Mouse (Mus musculus): ENCODE data around the gene Abhd17b. TPM values are rescaled to one million over a fixed set of nuclear protein-coding genes. Genes with fewer than 3 reads are reported as not detected.
A peak's percentile ranks its signal among the peaks of the same experiment; 100 is the strongest.

Gene Abhd17b
- total RNA-seq, 2 experiments from 2014 or later: 20.0 to 20.3 TPM

GRCm38 (mm10) chr19:21629030-21629429, 24.0 kb upstream of the Abhd17b start:
- TF ChIP-seq CTCF (IDR thresholded peaks at IDR 0.05): no peak
- intact Hi-C loops (cut with DNase I): no loop called here
- no peak for DNase-seq
- Histone ChIP-seq H3K27ac (no peak overlapping the region), H3K4me3 (no peak overlapping the region)

GRCm38 (mm10) chr19:21629501-21629900, 23.5 kb upstream of the Abhd17b start:
- no peak for DNase-seq
- intact Hi-C loops (cut with DNase I): no loop called here
- H3K4me3 ChIP-seq: no peak overlapping the region
- no peak overlapping the region; the same call in 1 of the 2 replicates for H3K27ac ChIP-seq
- no peak for TF ChIP-seq CTCF (IDR thresholded peaks at IDR 0.05)

- H3K4me3 ChIP-seq: peak overlapping the region; percentile 23
- intact Hi-C loops (cut with DNase I): no loop called here
- no peak for DNase-seq
- peak overlapping the region; percentile 49; the same call in 1 of the 2 replicates for H3K27ac ChIP-seq
- no peak for TF ChIP-seq CTCF (IDR thresholded peaks at IDR 0.05)
These were observed 22.2 kb upstream of the Abhd17b start for GRCm38 (mm10) chr19:21630656-21631331.

- no peak overlapping the region for H3K4me3 ChIP-seq
- DNase-seq: no peak
- intact Hi-C loops (cut with DNase I): no loop called here
- no peak overlapping the region for H3K27ac ChIP-seq
- TF ChIP-seq CTCF (IDR thresholded peaks at IDR 0.05): no peak
These were observed 17.6 kb upstream of the Abhd17b start for GRCm38 (mm10) chr19:21635406-21635805.

GRCm38 (mm10) chr19:21636907-21637306, 16.1 kb upstream of the Abhd17b start:
- DNase-seq: no peak
- intact Hi-C loops (cut with DNase I): no loop called here
- no peak for TF ChIP-seq CTCF (IDR thresholded peaks at IDR 0.05)

GRCm38 (mm10) chr19:21637672-21638071, 15.3 kb upstream of the Abhd17b start:
- no peak for TF ChIP-seq CTCF (IDR thresholded peaks at IDR 0.05)
- intact Hi-C loops (cut with DNase I): no loop called here
- no peak for DNase-seq
- Histone ChIP-seq H3K27ac (no peak overlapping the region), H3K4me3 (no peak overlapping the region)

More at GRCm38 (mm10) chr19:21636907-21637306, 16.1 kb upstream of the Abhd17b start:
- H3K27ac ChIP-seq: no peak overlapping the region
- H3K4me3 ChIP-seq: no peak overlapping the region

GRCm38 (mm10) chr19:21643935-21644334, 9.1 kb upstream of the Abhd17b start:
- DNase-seq: no peak
- H3K4me3 ChIP-seq: no peak overlapping the region
- H3K27ac ChIP-seq: no peak overlapping the region
- intact Hi-C loops (cut with DNase I): no loop called here
- TF ChIP-seq CTCF (IDR thresholded peaks at IDR 0.05): no peak

GRCm38 (mm10) chr19:21645301-21645700, 7.7 kb upstream of the Abhd17b start:
- Histone ChIP-seq H3K4me3 (no peak overlapping the region), H3K27ac (no peak overlapping the region)
- intact Hi-C loops (cut with DNase I): no loop called here
- no peak for DNase-seq
- no peak for TF ChIP-seq CTCF (IDR thresholded peaks at IDR 0.05)

GRCm38 (mm10) chr19:21646142-21646541, 6.8 kb upstream of the Abhd17b start:
- no peak overlapping the region for H3K4me3 ChIP-seq
- intact Hi-C loops (cut with DNase I): no loop called here
- H3K27ac ChIP-seq: no peak overlapping the region
- TF ChIP-seq CTCF (IDR thresholded peaks at IDR 0.05): no peak
- no peak for DNase-seq

- DNase-seq: no peak
- Histone ChIP-seq H3K4me3 (peak overlapping the region; percentile 83), H3K27ac (peak overlapping the region; percentile 91)
- intact Hi-C loops (cut with DNase I): loop anchor here (5.0 kb wide), 1 partner anchor 54 kb away; no protein-coding TSS in a partner anchor
- no peak for TF ChIP-seq CTCF (IDR thresholded peaks at IDR 0.05)
These were observed 1.3 kb upstream of the Abhd17b start for GRCm38 (mm10) chr19:21651664-21652063.

- intact Hi-C loops (cut with DNase I): loop anchor here (5.0 kb wide), 1 partner anchor 55 kb away; no protein-coding TSS in a partner anchor
- TF ChIP-seq CTCF (IDR thresholded peaks at IDR 0.05): no peak
- Histone ChIP-seq H3K4me3 (peak within 1 kb of the TSS; percentile 83), H3K27ac (peak within 1 kb of the TSS; percentile 91)
- peak; percentile 99 for DNase-seq
These were observed 457 bp upstream of the Abhd17b start, which contains the start of gene 1110059E24Rik for GRCm38 (mm10) chr19:21652285-21653171. TSS of gene 1110059E24Rik (minus strand) at chr19:21652976.

GRCm38 (mm10) chr19:21654788-21655187, 1.8 kb downstream of the Abhd17b start:
- H3K4me3 ChIP-seq: peak overlapping the region; percentile 83

GRCm38 (mm10) chr19:21660734-21661133, 7.7 kb downstream of the Abhd17b start:
- no peak for TF ChIP-seq CTCF (IDR thresholded peaks at IDR 0.05)
- peak overlapping the region; percentile 28; the same call in 1 of the 2 replicates for H3K27ac ChIP-seq
- intact Hi-C loops (cut with DNase I): no loop called here
- no peak overlapping the region for H3K4me3 ChIP-seq
- no peak for DNase-seq

More at GRCm38 (mm10) chr19:21654788-21655187, 1.8 kb downstream of the Abhd17b start:
- no peak for DNase-seq
- peak overlapping the region; percentile 91 for H3K27ac ChIP-seq
- TF ChIP-seq CTCF (IDR thresholded peaks at IDR 0.05): no peak
- intact Hi-C loops (cut with DNase I): loop anchor here (5.0 kb wide), 2 partner anchors 57 to 82 kb away; no protein-coding TSS in a partner anchor
